Mouse (Mus musculus) erythroblast, embryonic 14.5 days (primary cell): ENCODE data around the gene Slc47a2.

ENCODE experiments used
- GATA1 ChIP-seq: IDR thresholded peaks from 2 replicates; pipeline ENCODE4 v1.6.1; 2012; ENCODE audit warnings: low read length, inconsistent platforms, mixed read lengths
- TAL1 ChIP-seq: IDR thresholded peaks from 3 replicates; pipeline ENCODE4 v1.6.1; 2012; ENCODE audit warnings: low read length, inconsistent platforms, mixed read lengths

GRCm38 (mm10) chr11:61300205-61300604 is 42.5 kb downstream of the Slc47a2 start:
- TF ChIP-seq GATA1: no peak
- no peak for TF ChIP-seq TAL1
